Mouse (Mus musculus) large intestine, adult 2 months (tissue): ENCODE measurements at regions not wholly inside any gene's neighbourhood (a gene's known extent, or its start where the extent isn't known, plus 50 kb on each side); places are given as distances from the start of the nearest gene placed in this dataset.

Source experiments
- DNase-seq: peaks from one replicate; pipeline ENCODE4 v3.0.0-alpha.2; 2012; ENCODE audit warnings: low read depth, low spot score
- WGBS: fragments of 180-500 bp; shearing (Covaris S2); methylation state at CpG from one replicate; pipeline ENCODE4 v1.1.7; 2018; 5-methylcytosine and 5-hydroxymethylcytosine counted together

DNA sequence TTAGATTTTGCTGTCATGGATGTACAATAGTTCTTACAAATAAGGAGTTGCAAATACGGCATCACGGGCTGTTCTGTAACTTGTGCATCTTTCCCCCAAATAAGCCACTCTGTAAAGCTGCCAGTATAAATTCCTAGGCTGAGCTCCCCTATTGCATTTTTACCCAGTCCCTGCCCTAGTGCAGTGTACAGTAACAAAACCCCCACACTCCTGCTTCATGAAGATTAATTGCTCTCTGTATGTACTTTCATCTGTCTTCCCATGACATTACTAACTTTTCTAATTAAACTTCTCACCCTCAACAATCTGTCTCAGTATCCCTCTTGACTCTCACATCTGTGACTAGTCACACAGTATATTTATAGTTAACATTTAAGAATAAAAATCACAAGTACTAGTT, 73.4 kb downstream of the Tm4sf1 start:
- 78% methylated on average over 2 of the region's 2 CpGs for WGBS
- no peak for DNase-seq

DNA sequence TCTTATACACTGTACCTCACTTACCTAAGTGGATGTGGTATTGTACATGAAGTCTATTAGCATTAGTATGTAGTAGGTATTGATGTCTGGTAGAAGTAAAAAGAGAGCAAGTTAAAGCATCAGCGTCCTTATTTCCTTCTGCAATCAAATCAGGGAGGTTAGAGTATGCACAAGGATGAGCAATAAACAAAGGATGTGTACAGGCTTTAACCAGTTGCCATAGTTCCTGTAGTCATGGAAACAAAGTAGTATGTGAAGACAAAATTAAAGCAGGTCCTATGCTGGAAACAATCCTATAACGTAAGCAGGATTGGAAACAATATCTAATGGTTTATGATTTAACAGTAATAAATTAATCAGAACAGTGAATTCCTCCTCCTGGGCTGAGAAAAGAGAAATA, 78.0 kb downstream of the Tm4sf1 start:
- DNase-seq: no peak

DNA sequence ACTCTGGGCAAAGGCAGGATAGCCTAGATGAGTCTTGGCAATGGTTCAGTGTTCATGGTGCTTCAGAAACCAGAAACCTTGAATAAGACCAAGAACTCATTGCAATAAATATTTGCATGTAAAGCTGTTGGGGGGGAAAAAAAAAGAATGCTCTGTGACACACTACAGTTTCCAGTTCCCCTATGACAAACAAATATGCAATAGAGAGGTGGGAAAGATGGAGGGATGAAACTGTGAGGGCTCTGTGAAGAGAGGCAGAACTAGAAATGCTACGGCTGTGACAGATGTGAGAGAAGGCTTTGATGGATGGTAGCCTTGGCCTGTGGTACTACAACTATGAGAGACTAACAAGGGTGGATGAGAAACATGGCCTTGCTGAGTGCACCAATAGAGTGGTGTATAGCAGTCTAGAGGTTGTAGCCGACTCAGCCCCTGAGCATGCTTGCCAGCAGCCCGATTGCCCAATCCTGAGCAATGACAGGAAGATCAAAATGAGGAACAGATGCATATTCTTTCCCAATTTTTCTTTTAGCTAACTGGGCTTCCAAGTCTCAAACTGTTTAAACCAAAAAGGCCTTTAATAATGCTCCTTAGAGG, 79.4 kb downstream of the Tm4sf1 start:
- DNase-seq: no peak
- 75% methylated on average over 3 of the region's 3 CpGs for WGBS

More for the DNA sequence above, 78.0 kb downstream of the Tm4sf1 start:
- 62% methylated on average over 2 of the region's 2 CpGs for WGBS

DNA sequence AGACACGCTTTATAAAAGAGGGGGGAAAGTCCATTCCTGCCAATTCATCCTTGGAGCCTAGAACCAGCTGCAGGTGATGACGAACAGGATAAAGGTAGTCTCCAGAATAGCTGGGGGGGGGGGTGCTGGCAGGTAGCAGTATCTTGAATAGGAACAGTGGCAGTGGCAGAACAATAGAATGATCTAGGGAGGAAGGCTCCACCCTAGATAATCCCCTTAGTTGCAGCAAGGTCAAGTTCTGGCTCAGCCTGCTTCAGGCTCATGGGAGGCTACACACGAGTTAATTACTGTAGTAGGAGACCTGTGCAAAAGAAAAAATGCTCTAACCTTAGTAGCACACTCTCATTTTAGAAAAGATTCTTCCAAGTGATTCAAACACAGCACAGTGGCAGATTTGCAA, 83.4 kb downstream of the Tm4sf1 start:
- DNase-seq: no peak
- WGBS: 41% methylated on average over 3 of the region's 3 CpGs

DNA sequence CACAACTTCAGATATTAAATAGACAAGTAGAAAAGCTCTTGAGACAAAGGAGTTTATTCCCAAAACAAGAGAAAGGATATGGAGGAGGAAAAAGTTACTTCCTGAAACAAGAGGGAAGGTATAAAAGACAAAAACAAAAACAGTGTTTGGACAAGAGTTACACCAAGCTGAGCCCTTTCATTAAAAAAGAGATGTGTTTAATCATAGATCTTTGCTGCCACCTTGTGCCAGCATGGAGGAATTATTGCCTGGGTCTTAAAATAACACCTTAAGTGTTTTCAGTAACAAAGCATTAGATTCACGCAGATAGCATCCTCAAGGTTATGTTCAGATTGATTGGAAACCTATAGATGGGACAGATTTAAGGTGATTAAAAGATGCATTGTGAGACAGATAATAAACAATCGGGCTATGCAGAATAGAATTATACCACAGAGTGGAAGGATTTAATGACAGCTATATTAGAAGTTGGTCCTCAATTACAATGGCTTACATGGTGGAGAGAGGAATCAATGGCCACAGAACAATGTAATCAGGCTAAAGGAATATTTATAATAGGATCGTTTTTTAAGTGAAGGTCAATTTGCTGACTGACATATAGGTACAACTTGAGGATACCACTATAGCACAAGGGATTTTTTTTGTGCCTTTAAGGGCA, 97.6 kb downstream of the Tm4sf1 start:
- peak; percentile 14 for DNase-seq
- 19% methylated on average over 3 of the region's 3 CpGs for WGBS

DNA sequence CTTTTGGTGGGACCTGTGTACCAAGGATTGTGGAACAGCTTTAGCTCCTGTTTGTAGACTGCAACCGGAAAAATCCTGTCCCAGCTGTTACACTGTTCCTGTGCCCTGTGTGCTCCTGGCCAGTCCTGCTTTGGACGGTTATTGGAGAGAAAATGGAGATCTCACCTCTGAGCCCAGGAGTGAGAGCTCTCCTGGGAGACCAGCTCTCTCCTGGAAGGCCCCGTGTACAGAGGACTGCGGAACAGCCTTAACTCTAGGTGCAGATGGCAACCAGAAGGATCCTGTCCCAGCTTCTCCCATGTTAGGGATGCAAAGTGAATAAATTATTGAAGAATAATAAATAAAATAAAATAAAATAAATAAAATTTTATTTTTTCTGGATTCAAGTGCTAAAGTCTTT, 98.4 kb downstream of the Tm4sf1 start:
- no peak for DNase-seq
- 83% methylated on average over 4 of the region's 4 CpGs for WGBS

DNA sequence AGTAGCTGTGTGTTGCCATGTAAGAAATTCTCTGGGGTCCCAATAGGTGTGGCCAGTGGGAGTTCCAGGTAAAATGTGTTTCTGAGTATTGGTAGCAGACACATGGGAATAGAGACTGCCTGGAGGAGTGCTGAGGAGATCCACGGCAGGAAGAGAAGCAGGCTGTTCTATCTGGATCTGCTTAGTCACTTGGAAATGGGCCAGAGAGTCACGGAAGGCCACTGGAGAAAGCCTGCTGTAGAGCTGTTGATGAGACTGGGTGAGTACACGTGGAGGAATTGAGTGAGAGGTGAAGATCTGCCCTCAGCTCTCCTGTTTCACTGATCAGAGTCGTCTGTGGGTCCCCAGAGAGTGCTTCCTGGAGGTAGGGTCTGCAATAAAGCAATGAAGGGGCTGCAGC, 120.2 kb downstream of the Tm4sf1 start:
- WGBS: 41% methylated on average over 4 of the region's 4 CpGs
- no peak for DNase-seq

DNA sequence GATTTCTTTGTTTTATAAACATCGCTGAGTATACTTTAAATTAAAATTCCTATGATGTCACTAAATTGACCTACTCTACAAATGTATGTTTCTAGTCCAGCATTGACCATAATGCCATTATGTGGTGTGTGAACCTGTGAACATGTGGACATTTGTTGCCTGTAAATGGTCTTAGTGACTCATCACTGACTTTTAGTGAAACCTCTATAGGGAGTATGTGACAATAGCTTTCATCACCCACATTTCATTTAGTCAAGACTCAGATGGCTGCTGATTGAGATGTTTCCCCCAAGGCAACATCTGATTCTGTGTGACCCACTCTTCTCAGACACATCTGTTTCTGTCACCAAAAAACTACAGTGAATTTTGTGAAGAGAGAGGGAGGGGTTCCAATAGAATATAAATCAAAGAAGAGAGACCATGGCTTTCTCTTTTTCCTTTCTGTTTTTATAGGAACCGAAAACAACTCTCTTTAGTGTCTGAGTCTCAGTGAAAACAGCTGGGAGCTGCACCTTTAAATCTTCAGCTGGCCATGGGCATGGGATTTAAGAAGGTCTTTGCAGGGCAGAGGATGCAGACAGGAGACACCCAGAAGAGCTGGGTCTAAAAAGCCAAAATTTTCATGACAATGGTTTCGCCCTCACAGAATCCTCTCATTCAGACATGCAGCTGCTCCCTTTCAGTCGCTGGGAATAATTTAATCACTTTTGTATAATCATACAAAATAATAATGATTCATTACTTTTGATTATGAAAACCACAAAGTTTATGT, 148.4 kb downstream of the Tm4sf1 start:
- no peak for DNase-seq
- 66% methylated on average over 4 of the region's 4 CpGs for WGBS

DNA sequence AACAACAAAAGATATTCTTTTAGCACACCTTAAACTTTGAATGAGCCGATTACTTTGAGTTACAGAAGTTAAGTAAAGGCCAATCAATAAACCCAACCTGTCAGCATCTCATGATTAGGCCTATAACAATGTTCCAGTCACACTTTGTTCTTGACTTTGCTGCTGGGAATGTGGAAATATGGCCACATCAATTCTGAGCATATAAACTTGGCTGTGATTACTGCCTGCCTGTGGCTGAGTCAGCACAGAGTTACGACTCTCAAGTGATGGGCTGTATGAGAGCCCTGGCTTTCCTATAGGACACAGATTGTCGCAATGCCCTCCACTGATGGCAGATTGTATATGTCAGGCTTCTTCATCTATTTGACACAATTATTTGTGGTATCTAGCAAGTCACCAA, 152.6 kb downstream of the Tm4sf1 start:
- WGBS: 65% methylated on average over 3 of the region's 3 CpGs
- no peak for DNase-seq

DNA sequence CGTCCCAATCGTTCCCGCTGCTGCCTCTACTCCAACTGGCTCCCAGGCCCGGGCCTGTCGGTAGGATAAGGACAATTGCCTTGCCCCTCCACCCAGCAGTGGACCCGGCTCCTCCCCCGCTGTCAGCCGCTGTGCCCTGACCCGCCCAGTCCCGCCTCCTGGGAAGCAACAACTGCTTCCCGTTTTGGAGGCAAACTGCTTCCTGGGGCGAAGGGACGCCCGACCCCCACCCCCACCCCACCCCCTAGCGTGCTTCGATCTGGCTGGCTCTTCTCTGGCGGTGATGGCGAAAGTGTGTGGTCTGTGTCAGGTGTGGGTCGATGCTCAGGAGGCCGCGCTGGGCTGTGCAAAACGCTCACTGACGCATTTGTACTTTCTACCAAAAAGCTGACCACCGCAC, 164.9 kb downstream of the Tm4sf1 start:
- DNase-seq: no peak
- 24% methylated on average over 24 of the region's 24 CpGs for WGBS

DNA sequence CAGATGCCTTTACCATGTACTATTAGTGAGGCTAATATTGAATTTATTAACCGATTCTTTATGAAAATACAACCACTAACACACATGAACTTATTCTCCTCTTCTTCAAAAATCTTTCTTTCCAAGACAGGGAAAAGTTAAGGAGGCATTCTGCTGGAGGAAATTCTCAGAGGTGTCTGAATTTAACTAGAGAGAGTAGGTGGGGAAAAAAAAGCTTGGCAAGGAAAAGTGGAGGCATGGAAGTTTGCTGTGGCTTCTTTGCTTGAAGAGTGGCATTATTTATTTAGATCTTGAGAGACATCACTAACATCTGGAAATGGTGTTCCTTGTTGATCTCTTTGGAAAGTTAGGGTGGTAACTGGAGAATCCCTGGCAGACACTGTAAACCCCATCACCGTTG, 173.2 kb downstream of the Tm4sf1 start:
- no peak for DNase-seq

DNA sequence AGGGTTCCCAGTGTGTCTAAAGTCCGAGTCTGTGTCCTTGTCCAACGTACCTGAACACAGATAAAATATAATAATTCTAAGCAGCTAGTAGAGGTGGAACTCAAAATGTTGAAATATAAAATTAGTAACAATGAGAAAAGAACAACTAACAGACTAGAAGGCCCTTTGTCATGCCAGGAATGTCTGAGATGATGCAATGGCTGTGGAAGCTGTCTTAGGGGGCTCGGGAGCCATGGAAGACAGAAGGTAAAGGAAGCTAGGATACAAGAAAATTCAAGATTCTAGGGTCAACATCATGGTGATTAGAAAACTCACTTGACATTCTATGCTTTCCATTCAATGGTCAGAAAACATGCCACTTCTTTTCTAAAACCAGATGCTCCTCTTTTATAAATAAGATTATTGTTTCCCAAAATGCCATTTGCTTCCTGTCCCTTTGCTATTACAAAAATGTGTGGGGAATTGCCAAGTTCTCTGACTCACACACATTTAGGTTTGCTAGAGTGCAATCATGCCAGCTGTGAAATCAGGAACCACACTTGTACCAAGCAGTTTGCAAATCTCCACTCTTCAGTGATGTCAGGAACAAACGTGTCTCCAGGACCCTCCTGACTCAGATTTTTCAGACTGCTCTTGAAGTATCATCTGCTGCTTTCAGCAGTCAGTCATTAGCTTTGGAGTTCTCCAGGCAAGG, 175.8 kb downstream of the Tm4sf1 start:
- DNase-seq: no peak
- 61% methylated on average over 4 of the region's 4 CpGs for WGBS

More for the DNA sequence above, 173.2 kb downstream of the Tm4sf1 start:
- WGBS: 81% methylated on average over 2 of the region's 2 CpGs

DNA sequence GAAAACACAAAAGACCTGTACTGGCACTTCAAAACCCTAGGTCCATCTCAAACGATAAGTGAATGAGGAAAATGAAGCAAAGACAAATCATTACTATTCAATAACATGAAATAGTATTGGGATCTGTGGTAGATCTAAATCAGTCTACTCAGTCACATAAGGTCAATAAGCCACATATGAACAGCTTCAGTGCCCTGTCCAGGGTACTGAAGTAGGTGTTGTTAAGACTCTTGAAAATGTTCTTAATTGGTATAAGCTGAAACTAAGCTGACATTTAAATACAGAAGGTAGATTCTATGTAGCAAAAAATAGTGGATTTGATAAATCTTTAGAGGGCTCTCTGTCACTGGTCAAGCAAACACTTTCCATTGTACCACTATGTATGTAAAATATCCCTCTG, 183.8 kb downstream of the Tm4sf1 start:
- WGBS: 94% methylated on average over 1 of the region's 1 CpGs
- DNase-seq: no peak

DNA sequence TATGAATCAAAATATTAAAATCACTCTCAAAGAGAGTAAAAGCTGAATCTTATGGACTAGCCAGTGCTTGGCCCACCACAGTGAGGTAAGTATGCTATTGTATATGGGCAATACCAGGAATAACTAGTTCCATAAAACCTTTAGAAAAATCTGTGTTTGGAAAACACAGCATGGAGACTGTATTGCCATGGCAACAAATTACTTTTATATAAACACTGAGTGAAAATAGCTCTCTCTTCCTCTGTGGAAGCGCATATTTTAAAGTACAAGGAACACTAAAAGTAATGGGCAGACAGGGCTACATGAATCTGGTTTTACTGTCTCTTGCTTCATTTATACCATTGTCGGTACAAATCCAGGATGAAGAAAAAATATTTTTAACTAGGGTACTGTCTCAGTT, 199.5 kb downstream of the Tm4sf1 start:
- 49% methylated on average over 2 of the region's 2 CpGs for WGBS
- DNase-seq: no peak

DNA sequence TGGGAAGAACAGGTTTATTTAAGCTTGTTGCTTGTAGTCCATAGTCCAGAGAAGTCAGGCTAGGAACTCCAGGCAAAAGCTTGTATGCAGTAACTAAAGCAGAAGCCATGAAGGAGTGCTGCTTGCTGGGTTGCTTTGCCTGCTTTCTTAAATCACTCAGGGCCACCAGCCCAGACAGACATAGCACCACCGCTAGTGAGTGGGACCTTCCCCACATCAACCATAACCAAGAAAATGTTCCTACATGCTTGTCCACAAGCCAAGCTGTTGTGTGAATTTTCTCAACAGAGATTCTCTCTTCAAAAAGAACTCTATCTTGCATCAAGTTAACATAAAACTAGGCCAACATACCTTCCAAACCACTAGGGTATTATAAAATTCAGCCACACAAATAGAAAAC, 201.3 kb downstream of the Tm4sf1 start:
- no peak for DNase-seq
- WGBS: 91% methylated on average over 1 of the region's 1 CpGs

DNA sequence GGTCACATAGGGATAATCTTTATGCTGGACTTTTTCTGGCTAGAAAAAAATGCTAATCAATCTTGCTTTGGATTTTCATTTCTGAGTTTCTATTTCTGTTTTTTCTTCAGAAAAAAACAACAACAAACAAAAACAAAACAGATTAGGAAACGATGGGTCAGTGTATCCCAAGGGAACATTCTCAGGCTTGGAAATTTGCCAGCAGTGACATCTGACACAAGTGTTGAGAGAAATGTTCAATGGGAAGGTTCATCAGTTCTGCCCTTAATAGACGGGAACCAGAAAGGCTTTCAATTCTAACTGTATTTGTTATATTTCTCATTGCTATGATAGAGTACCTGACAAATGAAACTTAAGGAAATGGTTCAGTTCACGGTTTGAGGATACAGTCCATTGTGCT, 206.9 kb downstream of the Tm4sf1 start:
- DNase-seq: no peak
- 66% methylated on average over 3 of the region's 3 CpGs for WGBS

DNA sequence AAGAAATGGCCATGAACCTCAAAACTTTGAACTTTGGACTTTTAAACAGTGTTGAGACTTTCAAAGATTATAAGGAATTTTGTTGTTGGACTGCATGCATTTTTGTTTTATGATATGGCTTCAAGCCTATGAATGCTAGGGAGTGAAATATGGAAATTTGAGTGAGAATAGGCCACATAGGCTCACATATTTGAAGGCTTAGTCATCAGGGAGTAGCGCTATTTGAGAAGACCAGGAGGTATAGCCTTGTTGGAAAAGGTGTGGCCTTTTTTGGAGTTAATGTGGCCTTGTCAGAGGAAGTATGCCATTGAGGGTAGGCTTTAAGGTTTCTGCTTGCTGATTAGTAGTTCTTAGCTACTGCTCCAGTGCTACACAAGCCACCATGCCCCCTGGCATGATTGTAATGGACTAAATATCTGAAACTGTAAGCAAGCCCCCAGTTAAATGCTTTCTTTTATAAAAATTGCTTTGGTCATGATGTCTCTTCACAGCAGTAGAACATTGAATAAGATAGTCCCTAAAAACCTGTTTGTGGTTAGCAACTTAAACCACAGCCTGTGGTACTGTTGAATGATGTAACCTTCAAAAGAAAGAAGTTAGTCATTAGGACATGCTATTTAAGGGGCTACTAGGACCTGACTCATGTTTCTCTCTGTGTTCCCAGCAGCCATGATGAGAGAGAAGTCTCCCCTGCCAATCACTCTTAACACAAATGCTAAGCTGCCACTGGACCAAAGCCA, 208.4 kb downstream of the Tm4sf1 start:
- 58% methylated on average over 1 of the region's 1 CpGs for WGBS
- DNase-seq: no peak

DNA sequence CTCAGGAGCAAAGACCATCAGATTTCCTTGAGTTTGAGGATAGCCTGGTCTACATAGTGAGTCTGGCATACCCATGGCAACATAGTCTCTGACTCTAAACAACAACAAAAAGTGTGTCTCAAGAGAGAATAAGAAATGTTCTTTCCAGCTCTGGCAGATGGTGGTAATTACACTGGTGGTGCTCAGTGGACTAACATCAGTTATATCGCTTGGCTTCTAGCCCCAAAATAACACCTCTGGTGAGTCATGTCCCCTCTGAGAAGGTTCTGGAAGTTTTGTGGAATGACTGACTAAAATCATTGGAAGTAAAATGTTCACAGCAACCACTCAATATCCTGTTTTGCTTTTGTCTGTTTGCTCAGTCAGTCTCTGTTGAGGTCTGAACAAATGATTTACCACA, 227.3 kb downstream of the Tm4sf1 start:
- DNase-seq: no peak
- 90% methylated on average over 1 of the region's 1 CpGs for WGBS

DNA sequence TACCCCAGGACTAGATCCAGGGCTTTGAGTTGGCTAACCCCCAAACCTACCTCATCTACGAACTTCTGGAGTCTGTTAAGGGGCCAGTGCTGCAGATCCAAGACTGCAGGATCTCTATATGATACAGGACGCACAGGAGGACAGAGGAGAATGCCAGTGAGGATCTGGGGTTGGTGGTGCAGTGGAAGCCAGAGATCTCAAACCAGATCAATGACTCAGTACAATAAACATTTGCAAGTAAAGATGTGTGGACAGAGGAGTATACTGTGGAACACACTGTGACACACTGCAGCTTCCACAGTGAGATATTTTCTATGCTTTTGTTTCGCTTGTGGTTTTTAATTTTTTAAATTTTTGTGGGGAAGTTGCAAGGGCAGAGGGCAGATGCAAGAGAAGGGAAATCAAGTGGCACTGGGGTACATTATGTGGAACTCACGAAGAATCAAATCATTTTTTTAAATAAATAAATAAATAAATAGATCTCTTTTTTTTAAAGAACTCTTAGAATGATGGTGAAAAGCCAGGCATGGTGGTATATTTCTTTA, 227.8 kb downstream of the Tm4sf1 start:
- 66% methylated on average over 4 of the region's 4 CpGs for WGBS
- no peak for DNase-seq

DNA sequence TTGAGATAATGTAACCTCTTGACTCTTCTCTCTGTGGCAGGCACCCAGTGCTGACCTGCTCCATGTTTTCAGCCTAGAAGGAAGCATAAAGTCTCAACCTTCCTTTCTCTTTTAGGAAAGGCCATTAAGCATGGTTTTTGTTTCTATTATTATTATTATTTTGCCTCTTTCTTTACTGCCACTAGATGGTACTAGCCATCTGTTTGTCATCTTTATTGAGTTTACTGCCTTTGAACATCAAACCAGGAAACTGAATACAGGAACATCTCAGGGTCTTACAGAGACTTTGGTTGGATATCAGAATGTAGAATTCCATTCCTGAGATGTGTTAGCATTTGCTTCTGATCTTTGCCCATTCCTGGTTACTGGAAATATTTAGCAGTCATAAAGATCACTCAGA, 268.8 kb downstream of the Tm4sf1 start:
- DNase-seq: no peak
